Mouse (Mus musculus) thymus, adult 2 months (tissue): ENCODE results near the gene 2300002M23Rik. TPM values are rescaled to one million over a fixed set of nuclear protein-coding genes. Genes with fewer than 3 reads are reported as not detected.

Source experiments
- DNase-seq: peaks from one replicate; pipeline ENCODE4 v3.0.0; 2021
- H3K27ac ChIP-seq: fragments of 200-500 bp; 2 replicates; pipeline ENCODE4 v1.5.1; 2012; ENCODE audit warnings: low read length, control low read depth; ENCODE audit not compliant: control insufficient read depth, insufficient read depth
- H3K27me3 ChIP-seq: fragments of 200-500 bp; 2 replicates; pipeline ENCODE4 v1.6.1; 2012; ENCODE audit warnings: mild to moderate bottlenecking, low read length, moderate library complexity, mixed read lengths; ENCODE audit not compliant: control insufficient read depth, insufficient read depth
- H3K36me3 ChIP-seq: fragments of 200-500 bp; 2 replicates; pipeline ENCODE4 v1.6.1; 2012; ENCODE audit warnings: mild to moderate bottlenecking, low read length, moderate library complexity; ENCODE audit not compliant: control insufficient read depth, insufficient read depth
- H3K4me1 ChIP-seq: fragments of 200-500 bp; replicated peaks from 2 replicates; pipeline ENCODE4 v1.6.1; 2012; ENCODE audit warnings: low read length; ENCODE audit not compliant: control insufficient read depth, insufficient read depth
- H3K4me3 ChIP-seq: fragments of 200-500 bp; 2 replicates; pipeline ENCODE4 v1.5.1; 2012; ENCODE audit warnings: mild to moderate bottlenecking, low read length, control low read depth, moderate library complexity; ENCODE audit not compliant: control insufficient read depth, insufficient read depth
- CTCF ChIP-seq: fragments of 200-500 bp; IDR thresholded peaks from 2 replicates; pipeline ENCODE4 v1.5.1; 2012; ENCODE audit warnings: mild to moderate bottlenecking, control low read depth, low read length, moderate library complexity, borderline replicate concordance; ENCODE audit not compliant: control insufficient read depth, poor library complexity, insufficient read depth; ENCODE audit errors: extremely low read depth
- POLR2A ChIP-seq: fragments of 200-500 bp; IDR thresholded peaks from 2 replicates; pipeline ENCODE4 v1.6.1; 2012; ENCODE audit warnings: mild to moderate bottlenecking, low read length, control low read depth, moderate library complexity; ENCODE audit not compliant: control insufficient read depth, poor library complexity, insufficient read depth; ENCODE audit errors: extremely low read depth
- WGBS: fragments of 180-500 bp; shearing (Covaris S2); methylation state at CpG from one replicate; pipeline ENCODE4 v1.1.7; 2018; 5-methylcytosine and 5-hydroxymethylcytosine counted together
- polyA plus RNA-seq: library from polyadenylated mRNA; depleted of rRNA; stranded (reverse); fragments of >200 nt; gene quantifications from 2 replicates; pipeline ENCODE4 v1.2.3, GENCODE M21; 2012

The 2300002M23Rik gene
- polyA plus RNA-seq, 1 experiment: 0.58 TPM

GRCm38 (mm10) chr17:35537421-35537820, 29.8 kb upstream of the 2300002M23Rik start:
- Histone ChIP-seq H3K4me1 (no peaks in the 10 kb centered on the region), H3K36me3 (no peaks in the 10 kb centered on the region), H3K27me3 (no peaks in the 10 kb centered on the region), H3K27ac (no peak overlapping the region), H3K4me3 (no peak overlapping the region)
- DNase-seq: no peak
- TF ChIP-seq POLR2A (no peak), CTCF (no peak)
- 86% methylated on average over 4 of the region's 4 CpGs for WGBS

GRCm38 (mm10) chr17:35538476-35538875, 28.8 kb upstream of the 2300002M23Rik start:
- Histone ChIP-seq H3K4me3 (no peak overlapping the region), H3K4me1 (no peaks in the 10 kb centered on the region), H3K27me3 (no peaks in the 10 kb centered on the region), H3K27ac (no peak overlapping the region), H3K36me3 (no peaks in the 10 kb centered on the region)
- DNase-seq: no peak
- no peak for TF ChIP-seq CTCF
- TF ChIP-seq POLR2A: no peak
- 95% methylated on average over 1 of the region's 1 CpGs for WGBS

GRCm38 (mm10) chr17:35539540-35539939, 27.7 kb upstream of the 2300002M23Rik start:
- no peak overlapping the region for H3K27ac ChIP-seq
- 70% methylated on average over 10 of the region's 10 CpGs for WGBS
- H3K36me3 ChIP-seq: no peaks in the 10 kb centered on the region
- TF ChIP-seq CTCF (no peak), POLR2A (no peak)
- H3K27me3 ChIP-seq: no peaks in the 10 kb centered on the region
- H3K4me3 ChIP-seq: no peak overlapping the region
- 0 out of 2 replicates have a peak, but pooled peaks cover 2% of the 10 kb centered on the region for H3K4me1 ChIP-seq
- DNase-seq: no peak

- H3K4me3 ChIP-seq: no peak overlapping the region
- 0 out of 2 replicates have a peak, but pooled peaks cover 2% of the 10 kb centered on the region for H3K4me1 ChIP-seq
- H3K27me3 ChIP-seq: no peaks in the 10 kb centered on the region
- H3K27ac ChIP-seq: no peak overlapping the region
- H3K36me3 ChIP-seq: no peaks in the 10 kb centered on the region
- 84% methylated on average over 15 of the region's 15 CpGs for WGBS
- TF ChIP-seq POLR2A (no peak), CTCF (no peak)
- no peak for DNase-seq
Observed at GRCm38 (mm10) chr17:35542761-35543411, 24.4 kb upstream of the 2300002M23Rik start.

- H3K27ac ChIP-seq: no peak overlapping the region
Observed at GRCm38 (mm10) chr17:35543412-35543861, 23.8 kb upstream of the 2300002M23Rik start.

GRCm38 (mm10) chr17:35544001-35544400, 23.2 kb upstream of the 2300002M23Rik start:
- H3K27me3 ChIP-seq: no peaks in the 10 kb centered on the region
- no peak overlapping the region for H3K27ac ChIP-seq
- no peaks in the 10 kb centered on the region for H3K36me3 ChIP-seq
- H3K4me3 ChIP-seq: no peak overlapping the region
- H3K4me1 ChIP-seq: 0 out of 2 replicates have a peak, but pooled peaks cover 2% of the 10 kb centered on the region
- TF ChIP-seq POLR2A: no peak
- 63% methylated on average over 6 of the region's 6 CpGs for WGBS
- DNase-seq: no peak

More at GRCm38 (mm10) chr17:35543412-35543861, 23.8 kb upstream of the 2300002M23Rik start:
- Histone ChIP-seq H3K4me1 (0 out of 2 replicates have a peak, but pooled peaks cover 2% of the 10 kb centered on the region), H3K4me3 (no peak overlapping the region), H3K36me3 (no peaks in the 10 kb centered on the region), H3K27me3 (no peaks in the 10 kb centered on the region)
- WGBS: 65% methylated on average over 14 of the region's 14 CpGs
- TF ChIP-seq CTCF (no peak), POLR2A (no peak)
- DNase-seq: no peak

- Histone ChIP-seq H3K4me3 (no peak overlapping the region), H3K27ac (no peak overlapping the region), H3K4me1 (0 out of 2 replicates have a peak, but pooled peaks cover 2% of the 10 kb centered on the region), H3K27me3 (no peaks in the 10 kb centered on the region), H3K36me3 (no peaks in the 10 kb centered on the region)
- peak; percentile 43 for DNase-seq
- peak; percentile 87 for TF ChIP-seq CTCF
- no peak for TF ChIP-seq POLR2A
- 44% methylated on average over 6 of the region's 6 CpGs for WGBS
Observed at GRCm38 (mm10) chr17:35544680-35545079, 22.6 kb upstream of the 2300002M23Rik start.
